Comparison of ENCODE assay signal across 32 mouse cellular contexts in genomic region chr11:53774659-53775255, GRCm38 (mm10). TPM values are rescaled to one million over a fixed set of nuclear protein-coding genes. Genes with fewer than 3 reads are reported as not detected.
DNase-seq lines count a peak whose midpoint lies in the region; TF ChIP-seq lines count a peak whose summit lies in the region.
"Had no signal": no experiment of that assay in that cellular context is flagged by ENCODE, and none has a peak within 500 bp of the region (broad histone marks: within the 10 kb centered on the region; RNA-seq: fewer than 3 reads in every experiment).

No protein-coding gene starts in this region.

- no peak overlapping the region for H3K4me3 ChIP-seq in heart, embryonic 10.5 days
- H3K4me3 ChIP-seq in lung, adult 2 months (replicated peaks; ENCODE audit: extremely low read depth, low read depth, low read length): no peak overlapping the region
- H3K4me3 ChIP-seq: embryonic facial prominence, embryonic 12.5 days; heart, embryonic 15.5 days; hindbrain, embryonic 13.5 days; limb, embryonic 10.5 days; limb, embryonic 15.5 days; liver, embryonic 15.5 days; lung, embryonic 15.5 days; midbrain, embryonic 12.5 days; neural tube, embryonic 13.5 days had no signal

- 80% methylated on average over 13 of the region's 13 CpGs for WGBS in heart, embryonic 10.5 days
- 79% methylated on average over 13 of the region's 13 CpGs for WGBS in lung, adult 2 months

- H3K9me3 ChIP-seq in heart, embryonic 10.5 days: no peaks in the 10 kb centered on the region
- H3K9me3 ChIP-seq: embryonic facial prominence, embryonic 12.5 days; heart, embryonic 15.5 days; hindbrain, embryonic 13.5 days; limb, embryonic 10.5 days; limb, embryonic 15.5 days; liver, embryonic 15.5 days; lung, embryonic 15.5 days; midbrain, embryonic 12.5 days; neural tube, embryonic 13.5 days had no signal

- TF ChIP-seq POLR2A in lung, adult 2 months (IDR thresholded peaks at IDR 0.05; ENCODE audit: borderline replicate concordance, extremely low read depth, low read depth, low read length): no peak; the same call in 1 of the 2 replicates

- H3K27me3 ChIP-seq in heart, embryonic 10.5 days (ENCODE audit: insufficient read depth, poor library complexity, severe bottlenecking): peaks cover 28% of the 10 kb centered on the region; the same call in 1 of the 2 replicates
- H3K27me3 ChIP-seq: embryonic facial prominence, embryonic 12.5 days; heart, embryonic 15.5 days; limb, embryonic 15.5 days; lung, embryonic 15.5 days; Patski had no signal

- H3K27ac ChIP-seq in heart, embryonic 10.5 days: no peak overlapping the region
- H3K27ac ChIP-seq: embryonic facial prominence, embryonic 12.5 days; heart, embryonic 15.5 days; hindbrain, embryonic 13.5 days; kidney, postnatal 0 days; limb, embryonic 10.5 days; limb, embryonic 15.5 days; liver, embryonic 15.5 days; lung, embryonic 15.5 days; midbrain, embryonic 12.5 days; neural tube, embryonic 13.5 days; stomach, postnatal 0 days had no signal

- peaks cover under 1% of the 10 kb centered on the region; the same call in 1 of the 2 replicates for H3K4me1 ChIP-seq in heart, embryonic 10.5 days
- peaks cover 31% of the 10 kb centered on the region for H3K4me1 ChIP-seq in lung, adult 2 months (ENCODE audit: control insufficient read depth, insufficient read depth, low read length)
- H3K4me1 ChIP-seq: midbrain, embryonic 12.5 days had no signal

- peaks cover 39% of the 10 kb centered on the region for H3K36me3 ChIP-seq in heart, embryonic 10.5 days
- H3K36me3 ChIP-seq: hindbrain, embryonic 13.5 days; midbrain, embryonic 12.5 days had no signal

- peak; percentile 97 for DNase-seq in heart, adult 11 months
- DNase-seq in heart, embryonic 10.5 days (ENCODE audit: low spot score): no peak
- peak; percentile 43 for DNase-seq in lung, postnatal 36 days
- DNase-seq in lung, adult 2 months: no peak
- peak; percentile 56 for DNase-seq in CD4-positive helper T cell, adult 2 months (ENCODE audit: low read depth, low spot score)
- DNase-seq in induced T-regulatory cell, adult 2 months (ENCODE audit: low read depth): peak; percentile 77
- DNase-seq in right cerebral cortex, postnatal 4 days: no peak
- no peak for DNase-seq in right cerebral cortex, adult 2 months (ENCODE audit: low spot score in 2 of 2)
- DNase-seq: adrenal gland, postnatal 36 days; cerebellum, adult 2 months; cerebellum, postnatal 25 days; gastrocnemius, postnatal 36 days; heart, postnatal 4 days; kidney, adult 2 months; kidney, postnatal 4 days; spleen, adult 18-20 months; thymus, adult 18-20 months; thymus, postnatal 36 days had no signal

- no peak for TF ChIP-seq CTCF in lung, adult 2 months (IDR thresholded peaks at IDR 0.05; ENCODE audit: insufficient read depth, low read length)

RNA-seq across cellular contexts. Expression of gene Gm17334, which starts 1.8 kb away (rescaled TPM):
- polyA plus RNA-seq in heart, embryonic 10.5 days (2016; fragmentation: Nextera tagmentation; extraction: Ambion mirVana): not detected in 2 replicates
- 4.6 and 4.7 TPM in 2 replicates for polyA plus RNA-seq in lung, adult 2 months (2012; rRNA removed)
- polyA plus RNA-seq: brain, embryonic 14.5 days; embryonic facial prominence, embryonic 12.5 days; forebrain, embryonic 14.5 days; heart, embryonic 15.5 days; hindbrain, embryonic 13.5 days; limb, embryonic 10.5 days; midbrain, embryonic 12.5 days; neural tube, embryonic 13.5 days had no signal

RNA-seq across cellular contexts. Expression of gene Irf1, which starts 4.9 kb away (rescaled TPM):
- 7.9 TPM in 2 replicates for polyA plus RNA-seq in heart, embryonic 10.5 days (2016; fragmentation: Nextera tagmentation; extraction: Ambion mirVana)
- 130 and 190 TPM in 2 replicates for polyA plus RNA-seq in lung, adult 2 months (2012; rRNA removed)

RNA-seq across cellular contexts. Expression of gene Il5, which starts 54.2 kb away (rescaled TPM):
- polyA plus RNA-seq in heart, embryonic 10.5 days (2016; fragmentation: Nextera tagmentation; extraction: Ambion mirVana): not detected in 2 replicates
- 0.07 and 0.14 TPM in 2 replicates for polyA plus RNA-seq in lung, adult 2 months (2012; rRNA removed)
- polyA plus RNA-seq: brain, embryonic 14.5 days; embryonic facial prominence, embryonic 12.5 days; forebrain, embryonic 14.5 days; heart, embryonic 15.5 days; hindbrain, embryonic 13.5 days; kidney, postnatal 0 days; limb, embryonic 10.5 days; limb, embryonic 15.5 days; liver, embryonic 15.5 days; midbrain, embryonic 12.5 days; neural tube, embryonic 13.5 days; Patski; stomach, postnatal 0 days had no signal

Comparison
In these comparisons a context has a peak if more than half of its experiments do, and no peak if none do; other contexts are left out.
1. DNase-seq: peak in heart, adult 11 months (single experiment), lung, postnatal 36 days (single experiment), CD4-positive helper T cell, adult 2 months (single experiment) and induced T-regulatory cell, adult 2 months (single experiment); none in heart, embryonic 10.5 days (single experiment), lung, adult 2 months (single experiment), right cerebral cortex, postnatal 4 days (single experiment) and right cerebral cortex, adult 2 months (0 of 2).
2. RNA of gene Irf1, which starts 4.9 kb away (polyA plus RNA-seq): 130 to 190 TPM in lung, adult 2 months; 7.9 TPM in heart, embryonic 10.5 days; every median in the first group is over 10 times any median in the second.